Mouse (Mus musculus): Measurements from ENCODE around the gene Cop1. TPM values are rescaled to one million over a fixed set of nuclear protein-coding genes. Genes with fewer than 3 reads are reported as not detected.
A peak's percentile ranks its signal among the peaks of the same experiment; 100 is the strongest.

The Cop1 gene
- 10 to 100 TPM; 12.5 to 24.0 (median 16.3) TPM for polyA plus RNA-seq (2017; shearing (Covaris generic))

DNA sequence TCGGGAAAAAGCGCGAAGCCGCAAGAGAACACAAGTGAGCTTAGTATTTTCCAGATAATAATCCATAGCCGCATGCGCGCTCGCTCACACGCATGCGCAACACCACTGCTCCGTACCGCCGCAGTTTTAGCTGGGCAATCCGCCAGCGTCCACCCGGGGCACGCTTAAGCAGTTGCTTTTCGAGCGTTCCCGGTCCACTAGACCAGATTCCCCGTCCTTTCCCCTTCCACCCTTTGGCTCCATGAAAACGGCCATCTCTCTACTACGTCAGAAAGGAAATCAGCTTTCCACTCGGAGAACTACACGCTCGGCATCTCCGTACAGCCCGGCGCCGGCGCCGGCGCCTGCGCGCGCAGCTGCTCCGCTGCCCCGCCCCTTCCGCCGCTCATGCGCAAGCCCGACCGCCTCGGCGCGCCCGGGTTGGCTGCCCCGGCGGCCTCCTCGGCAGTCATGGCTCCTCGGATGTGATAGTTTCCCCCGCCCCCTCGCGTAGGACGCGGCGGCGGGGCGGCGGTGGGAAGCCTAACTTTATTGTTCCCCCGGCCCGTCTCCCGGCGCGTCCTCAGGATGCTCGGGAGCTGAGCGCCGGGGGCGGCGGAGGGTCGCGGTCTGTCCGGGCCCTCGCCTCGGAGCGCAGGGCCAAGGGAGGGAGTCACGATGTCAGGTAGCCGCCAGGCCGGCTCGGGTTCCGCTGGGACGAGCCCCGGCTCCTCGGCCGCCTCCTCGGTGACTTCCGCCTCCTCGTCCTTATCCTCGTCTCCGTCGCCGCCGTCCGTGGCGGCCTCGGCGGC, at the start of gene Cop1:
Gene Cop1 (plus strand): TSS at position 540 of the 791 bp plus-strand sequence.
- peak; percentile 89 for ATAC-seq

DNA sequence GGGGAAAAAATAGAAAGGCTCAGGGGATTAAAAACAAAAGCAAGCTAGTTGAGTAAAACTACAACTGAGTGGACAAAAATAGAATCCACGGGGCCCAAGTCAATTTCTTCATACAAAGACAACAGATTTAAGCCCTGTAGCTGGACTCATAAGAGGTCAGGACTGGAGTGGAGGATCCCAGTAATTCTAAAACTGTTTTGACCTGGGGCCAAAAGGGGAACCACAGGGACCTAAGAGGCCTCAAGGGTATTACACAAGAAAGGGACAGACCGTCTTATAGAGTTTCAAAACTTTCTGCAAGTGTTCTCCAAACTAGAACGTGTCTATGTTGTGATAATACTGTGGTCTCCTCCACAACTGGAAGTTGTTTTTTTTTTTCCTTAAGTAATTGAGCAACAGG, 45.4 kb upstream of the Cop1 start:
- no peak for ATAC-seq

DNA sequence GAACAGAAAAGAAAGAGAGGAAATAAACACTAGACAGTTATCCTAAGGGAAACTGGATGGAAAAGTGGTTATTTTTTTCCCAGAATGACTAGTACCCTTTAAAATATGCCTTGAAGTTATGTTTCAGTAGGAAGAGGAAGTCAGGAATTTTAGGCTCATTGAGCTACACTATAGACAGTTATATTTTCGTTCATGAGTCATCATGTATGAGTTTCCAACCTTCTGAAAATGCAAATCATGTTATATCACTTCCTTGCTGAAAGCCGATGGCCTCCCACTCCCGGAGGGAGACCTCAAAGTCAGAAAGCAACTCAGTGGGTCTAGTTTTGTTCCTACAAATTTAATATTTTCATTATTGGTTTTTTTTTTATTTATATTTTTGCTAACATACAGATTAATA, 33.5 kb upstream of the Cop1 start:
- ATAC-seq = no peak

DNA sequence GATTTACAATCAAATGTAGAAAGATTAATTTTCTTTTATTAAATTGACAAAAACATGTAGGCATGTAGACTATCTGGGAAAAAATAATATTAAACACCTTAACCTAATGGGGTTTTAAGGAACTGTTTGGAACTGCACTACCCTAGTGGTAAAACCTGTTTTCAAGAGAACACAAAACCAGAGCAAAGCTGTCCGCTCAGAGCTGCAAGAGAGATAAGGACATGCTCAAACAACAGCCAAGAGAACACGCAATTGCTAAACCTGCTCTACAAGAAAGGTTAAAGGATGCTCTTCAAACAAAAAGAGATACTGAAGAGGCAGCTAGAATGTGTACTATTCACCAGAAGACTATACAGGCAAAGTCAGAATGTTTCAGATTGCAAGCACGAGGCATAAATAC, 32.5 kb upstream of the Cop1 start:
- ATAC-seq = no peak

DNA sequence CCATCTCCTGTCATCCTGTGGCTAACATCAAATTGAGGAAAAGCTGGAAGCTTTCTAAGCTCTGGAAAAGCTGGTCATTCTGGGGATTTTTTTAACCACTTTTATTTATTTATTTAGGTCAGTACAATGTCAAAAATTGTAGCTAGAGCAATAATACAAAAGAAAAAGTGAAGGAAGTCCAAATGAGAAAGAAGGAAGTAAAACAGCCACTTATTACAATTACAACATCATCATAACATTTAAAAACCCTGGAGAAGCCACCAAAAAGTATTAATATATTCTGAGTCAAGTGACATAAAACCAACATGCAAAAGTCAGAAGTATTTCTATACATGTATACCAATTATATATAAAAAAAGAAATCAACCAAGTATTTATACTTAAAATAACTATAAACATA, 30.9 kb upstream of the Cop1 start:
- ATAC-seq = no peak

DNA sequence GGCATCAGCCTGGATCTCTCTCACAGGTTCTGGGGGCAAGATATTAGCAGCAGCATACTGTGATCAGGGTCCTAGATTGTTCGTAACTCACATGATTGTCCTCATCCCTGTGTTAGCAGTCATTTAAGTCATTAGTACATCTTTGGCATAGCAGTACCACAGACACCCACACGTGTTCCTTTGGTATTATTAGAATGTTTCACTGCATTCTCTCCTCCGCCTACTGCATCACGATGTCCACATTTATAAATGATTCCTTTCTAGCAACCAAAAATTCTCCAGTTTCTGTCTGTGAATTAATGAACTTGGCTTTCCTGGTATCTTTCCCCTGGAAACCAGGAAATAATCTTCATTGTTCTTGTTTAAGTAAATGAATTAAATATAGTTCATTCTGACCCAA, 20.4 kb upstream of the Cop1 start:
- ATAC-seq = no peak

DNA sequence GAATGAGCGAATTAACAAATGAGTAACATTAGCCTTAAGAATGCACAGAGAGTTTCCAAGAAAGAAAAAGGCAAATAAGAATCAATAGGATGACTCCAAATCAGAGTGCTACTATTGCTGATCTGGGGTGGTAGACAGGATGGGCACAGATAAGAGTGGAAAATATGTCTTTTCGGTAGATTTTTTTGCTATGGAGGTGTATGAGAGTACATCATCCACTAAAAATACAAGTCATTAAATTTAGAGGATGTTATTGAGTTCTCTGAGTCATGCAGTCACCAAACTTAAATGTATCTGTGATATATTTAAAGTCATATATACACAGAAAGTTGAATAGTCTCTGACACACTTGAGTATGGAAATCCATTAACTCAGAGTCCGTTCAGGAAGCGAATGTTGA, 14.7 kb upstream of the Cop1 start:
- ATAC-seq = no peak

DNA sequence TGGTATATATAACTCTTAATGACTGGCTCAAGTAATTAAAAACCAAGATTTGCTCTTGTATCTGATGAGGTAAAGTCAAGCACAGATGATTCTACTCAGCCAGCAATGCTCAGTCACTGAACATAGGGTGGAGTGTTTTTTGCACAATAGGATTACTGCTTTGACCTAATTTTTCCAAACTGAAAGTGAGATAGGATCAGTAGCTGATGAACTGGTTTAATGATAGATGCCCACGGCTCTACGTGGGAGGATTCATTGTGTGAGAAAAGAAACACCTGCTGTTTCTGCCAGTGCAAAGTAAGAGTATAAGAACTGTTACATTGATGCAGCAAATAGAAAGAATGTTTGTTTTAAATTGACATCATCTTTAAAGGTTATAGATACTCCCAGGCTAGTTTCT, 10.1 kb upstream of the Cop1 start:
- no peak for ATAC-seq

DNA sequence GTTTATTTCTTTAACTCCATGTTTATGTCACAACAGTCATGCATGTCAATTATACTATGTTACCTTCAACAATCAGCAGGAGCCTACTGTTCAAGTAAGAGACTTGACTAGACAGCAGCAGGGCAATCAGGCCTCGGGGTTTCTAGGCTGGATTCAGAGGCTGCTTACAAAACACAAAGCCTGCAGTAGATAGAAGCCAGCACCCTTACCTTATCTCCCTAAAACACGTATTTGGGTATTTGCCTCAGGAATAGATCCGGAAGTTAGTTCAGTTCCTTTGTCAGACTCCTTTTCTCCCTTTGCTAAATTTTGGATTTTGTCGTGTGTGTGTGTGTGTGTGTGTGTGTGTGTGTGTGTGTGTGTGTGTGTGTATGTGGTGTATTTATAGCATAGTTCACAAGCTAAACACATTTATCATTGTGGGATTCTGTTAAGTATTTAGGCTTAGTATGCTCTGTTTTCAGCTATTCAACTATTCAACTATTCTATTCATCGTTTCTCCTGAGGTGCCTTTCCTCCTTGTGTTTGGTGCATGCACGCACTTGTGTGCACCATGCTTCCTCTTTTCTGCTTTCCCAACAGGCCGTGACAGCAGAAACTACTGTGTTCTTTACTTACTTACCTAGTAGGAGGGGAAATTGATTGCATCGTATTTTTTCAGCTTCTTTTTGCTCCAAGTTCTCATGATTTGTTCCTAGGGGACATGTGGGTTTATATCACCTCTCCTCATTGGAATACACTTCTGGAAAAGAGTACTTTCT, 6.9 kb upstream of the Cop1 start:
- ATAC-seq = no peak

DNA sequence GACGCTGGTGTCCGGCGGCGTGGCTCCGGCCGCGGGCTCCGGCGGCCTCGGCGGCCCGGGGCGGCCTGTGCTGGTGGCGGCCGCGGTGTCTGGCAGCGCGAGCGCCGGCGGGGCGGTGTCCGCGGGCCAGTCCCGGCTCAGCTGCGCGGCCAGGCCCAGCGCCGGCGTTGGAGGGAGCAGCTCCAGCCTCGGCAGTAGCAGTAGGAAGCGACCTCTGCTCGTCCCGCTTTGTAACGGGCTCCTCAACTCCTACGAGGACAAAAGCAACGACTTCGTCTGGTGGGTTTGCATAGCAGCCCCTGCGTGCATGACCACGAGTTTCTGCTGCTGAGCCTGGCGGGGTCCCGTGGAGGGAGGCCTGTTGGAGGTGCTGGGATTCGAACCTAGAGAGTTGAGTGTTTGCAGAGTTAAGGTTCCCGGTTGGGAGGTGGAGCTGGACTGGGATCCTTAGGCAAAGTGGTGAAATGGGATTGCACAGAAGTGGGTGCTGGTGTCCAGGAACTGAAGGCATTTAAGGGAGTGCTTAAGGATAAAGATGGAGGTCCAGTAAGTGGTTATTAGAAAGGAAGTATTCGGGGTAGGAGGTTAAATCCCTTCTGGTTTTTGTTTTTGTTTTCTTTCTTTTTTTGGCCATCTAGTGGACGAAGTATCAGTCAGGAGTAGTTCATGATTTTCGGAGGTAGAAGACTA, 597 bp downstream of the Cop1 start:
- ATAC-seq = peak; percentile 10

DNA sequence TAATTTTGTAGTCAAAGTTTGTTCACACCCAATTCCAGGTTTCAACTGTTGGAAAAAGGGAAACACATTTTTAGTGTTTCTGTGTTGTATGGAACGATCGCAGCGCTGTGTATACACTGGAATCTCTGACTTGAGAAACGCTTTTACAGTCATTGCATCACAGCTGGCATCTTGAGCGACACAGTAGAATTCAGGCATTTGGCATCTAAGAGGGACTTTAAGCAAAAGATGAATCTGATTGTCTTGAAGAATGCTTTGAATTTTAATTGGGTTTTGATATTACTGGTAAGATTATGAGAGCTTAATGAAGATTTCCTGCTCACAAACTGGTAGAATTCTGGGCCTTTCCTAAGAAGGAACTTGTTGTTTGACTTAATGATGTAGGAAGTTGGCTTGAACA, 1.3 kb downstream of the Cop1 start:
- ATAC-seq = no peak

DNA sequence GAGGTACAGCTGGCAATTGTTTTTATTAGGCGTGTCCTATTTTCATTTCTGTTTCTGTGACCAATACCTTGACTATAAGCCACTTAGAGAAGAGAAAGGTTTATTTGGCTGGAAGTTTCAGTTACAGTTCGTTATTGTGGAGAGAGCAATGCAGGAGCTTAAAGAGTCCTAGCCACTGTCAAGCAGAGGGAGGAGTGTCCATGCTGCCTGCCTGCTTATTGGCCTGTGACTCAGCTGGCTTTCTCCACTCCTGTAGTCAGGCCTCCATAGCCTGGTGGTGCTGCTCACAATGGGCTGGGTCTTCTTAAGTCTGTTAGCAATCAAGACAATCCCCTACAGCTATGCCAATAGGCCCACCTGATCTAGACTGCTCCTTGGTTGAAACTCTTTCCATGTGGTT, 2.4 kb downstream of the Cop1 start:
- ATAC-seq = no peak

DNA sequence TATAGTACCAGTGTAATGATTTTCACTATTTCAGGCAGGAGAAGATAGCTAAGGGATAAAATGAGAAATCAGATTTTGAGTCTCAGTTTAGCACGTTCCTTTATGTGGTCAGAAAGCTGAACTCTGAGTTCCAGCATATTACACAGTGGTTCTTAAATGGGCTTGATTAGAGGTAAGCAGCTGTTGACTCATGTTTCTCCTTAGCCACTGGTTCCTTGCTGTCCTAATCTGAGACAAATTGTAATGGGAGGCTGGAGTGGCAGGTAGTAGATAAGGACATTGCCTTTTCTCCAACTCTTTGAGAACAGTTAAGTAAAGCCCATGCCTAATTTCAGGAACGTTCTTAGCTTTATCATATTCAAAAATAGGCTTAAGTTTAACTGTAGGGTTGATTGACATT, 3.6 kb downstream of the Cop1 start:
- no peak for ATAC-seq

DNA sequence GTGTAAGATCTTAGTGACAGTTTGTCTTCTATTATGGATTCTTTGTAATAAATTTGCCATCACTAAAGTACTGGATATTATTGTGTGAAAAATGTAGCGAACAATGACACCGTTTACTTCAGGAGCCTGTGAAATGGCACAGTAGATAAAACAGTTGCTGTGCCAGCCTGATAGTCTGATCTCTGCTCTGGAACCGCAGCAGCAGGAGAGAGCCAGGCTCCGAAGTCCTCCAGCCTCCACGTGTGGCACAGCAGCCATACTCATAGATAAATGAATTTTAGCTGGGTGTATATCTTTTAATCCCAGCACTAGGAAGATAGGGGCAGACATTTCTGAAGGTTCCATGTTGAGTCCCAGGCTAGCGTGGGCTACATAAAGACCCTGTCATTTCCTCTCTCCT, 6.0 kb downstream of the Cop1 start:
- ATAC-seq = no peak

DNA sequence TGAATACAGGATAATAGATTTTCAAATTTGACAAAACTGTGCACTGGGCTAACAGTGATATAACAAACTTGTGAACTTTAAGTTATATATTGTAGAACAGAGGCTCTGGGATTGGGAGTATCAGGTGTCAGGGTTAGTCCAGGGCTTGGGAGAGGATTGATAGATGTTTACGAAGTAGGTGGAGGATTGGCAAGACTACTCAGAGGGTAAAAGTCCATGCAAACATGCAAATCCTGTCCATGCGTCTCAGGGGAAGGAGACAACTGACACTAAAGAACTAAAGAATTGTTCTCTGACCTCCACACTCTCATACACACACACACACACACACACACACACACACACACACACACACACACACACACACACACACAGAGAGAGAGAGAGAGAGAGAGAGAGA, 18.2 kb downstream of the Cop1 start:
- no peak for ATAC-seq

DNA sequence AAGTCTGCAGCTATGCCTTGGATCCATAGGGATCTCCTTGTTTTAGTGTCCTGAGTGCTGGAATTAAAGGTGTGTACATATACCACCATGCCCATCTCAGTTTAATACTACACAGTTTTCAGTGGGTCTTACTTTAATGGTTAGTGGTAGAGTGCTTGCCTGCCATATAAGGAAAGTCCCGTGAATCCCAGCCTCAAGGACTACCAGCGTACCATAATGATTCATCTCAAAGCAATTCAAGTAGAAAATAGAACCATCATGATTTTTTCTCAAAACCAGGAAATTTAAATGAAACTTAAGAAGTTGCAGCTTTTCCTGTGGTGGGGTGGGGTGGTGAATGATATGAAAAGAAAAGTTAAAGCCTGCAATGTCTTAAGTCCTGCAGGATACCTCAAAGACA, 21.0 kb downstream of the Cop1 start:
- ATAC-seq = no peak

DNA sequence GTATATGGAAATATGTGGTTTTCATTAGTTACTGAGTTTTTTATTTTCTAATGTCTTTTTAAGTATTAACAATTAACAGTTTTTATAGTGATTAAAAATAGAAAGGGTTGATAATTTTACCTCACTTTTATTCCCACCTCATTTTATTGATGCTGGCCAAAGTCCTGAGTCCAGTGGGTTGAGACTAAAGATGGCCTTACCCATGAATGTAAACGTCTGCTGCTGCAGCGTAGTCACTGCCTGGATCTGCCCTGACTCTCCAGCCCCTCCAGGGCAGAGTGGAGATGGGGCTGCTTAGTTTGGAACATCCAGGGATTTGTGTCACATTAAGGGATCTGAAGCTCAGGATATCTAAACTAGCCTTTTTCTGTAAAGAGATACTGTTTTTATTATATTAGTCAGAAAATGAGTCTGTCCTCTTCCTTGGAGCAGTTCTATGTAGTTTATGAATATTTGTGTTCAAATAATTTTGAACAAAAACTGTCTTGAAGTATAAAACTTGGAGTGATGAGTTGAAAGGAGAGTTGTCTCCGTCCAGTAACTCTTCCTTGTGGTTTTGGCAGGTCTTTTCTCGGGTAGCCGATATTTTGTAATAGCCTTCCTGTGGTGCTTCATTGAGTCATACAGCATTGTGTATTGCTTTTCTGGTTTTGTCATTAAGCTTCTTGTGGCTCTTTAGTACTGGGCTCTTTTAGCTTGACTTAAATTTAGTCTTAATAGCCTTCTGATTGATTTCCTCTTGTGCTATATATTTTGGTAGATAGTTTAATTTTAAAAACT, 23.0 kb downstream of the Cop1 start:
- ATAC-seq = no peak

DNA sequence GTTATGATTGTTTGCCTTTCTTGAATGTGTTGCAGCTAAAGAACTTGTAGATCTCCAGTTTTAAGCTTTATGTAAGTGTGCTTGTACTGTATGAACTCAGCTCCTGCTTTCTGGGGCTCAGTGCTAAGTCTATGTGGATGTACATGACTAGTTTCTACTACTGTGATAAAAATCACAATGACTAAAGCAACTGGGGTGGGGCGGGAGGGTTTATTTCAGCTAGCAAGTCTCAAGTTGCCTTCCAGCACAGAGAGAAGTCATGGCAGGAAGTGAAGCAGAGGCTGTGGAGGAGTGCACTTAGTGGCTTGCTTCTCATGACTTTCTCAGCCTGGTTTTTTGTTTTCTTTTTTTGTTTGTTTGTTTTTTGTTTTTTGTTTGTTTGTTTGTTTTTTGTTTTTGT, 24.4 kb downstream of the Cop1 start:
- ATAC-seq = no peak

DNA sequence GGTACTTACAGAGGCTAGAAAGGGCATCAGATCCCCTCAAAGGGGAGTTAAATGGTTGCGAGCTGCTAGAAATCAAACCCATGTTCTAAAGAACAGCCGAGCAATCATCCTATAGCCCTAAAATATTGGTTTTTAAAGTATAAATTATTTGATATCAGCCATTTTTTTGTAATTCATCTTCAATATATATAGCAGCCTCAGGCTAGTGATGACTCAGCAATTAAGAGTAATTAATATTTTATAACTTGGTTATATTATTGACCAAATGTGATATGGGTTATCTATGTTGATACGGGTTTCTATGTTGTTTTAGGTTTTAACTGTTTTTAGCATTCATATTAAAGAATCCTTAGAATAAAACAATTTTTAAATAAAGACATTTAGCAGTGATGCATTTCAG, 31.7 kb downstream of the Cop1 start:
- ATAC-seq = no peak

DNA sequence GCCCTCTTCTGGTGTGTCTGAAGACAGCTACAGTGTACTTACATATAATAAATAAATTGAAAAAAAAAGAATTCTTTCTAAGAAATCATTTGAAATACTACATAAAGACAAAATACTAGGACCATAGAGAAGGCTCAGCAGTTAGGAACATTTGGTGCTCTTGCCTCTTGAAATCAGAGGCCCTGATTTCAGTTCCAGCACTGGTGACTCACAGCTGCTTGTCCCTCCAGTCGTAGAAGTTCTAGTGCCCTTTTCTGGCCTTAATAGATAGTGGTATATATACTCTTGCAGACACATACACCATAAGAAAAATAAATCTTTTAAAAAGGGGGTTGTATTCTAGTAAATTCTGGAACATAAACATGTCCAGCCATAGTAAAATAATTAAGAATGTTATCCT, 48.0 kb downstream of the Cop1 start:
- no peak for ATAC-seq

DNA sequence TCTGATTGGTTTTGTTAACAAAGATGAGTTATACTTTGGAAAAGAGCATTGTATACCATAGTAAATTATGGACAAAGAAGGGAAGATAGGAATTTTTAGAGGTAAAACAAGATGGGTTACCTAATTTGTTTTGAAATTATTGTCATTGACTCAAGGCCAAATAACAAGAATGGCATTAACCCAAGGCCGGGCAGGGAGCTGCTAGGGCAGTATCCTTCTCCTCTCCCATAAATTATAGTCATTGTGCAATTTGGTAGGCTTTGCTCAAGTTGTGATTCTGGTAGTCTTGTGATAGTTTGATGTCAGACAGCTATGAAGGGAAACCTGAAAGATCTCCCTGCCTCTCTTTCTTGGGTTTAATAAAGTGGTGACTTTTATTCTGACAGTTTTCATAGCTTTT, 49.7 kb downstream of the Cop1 start:
- no peak for ATAC-seq

DNA sequence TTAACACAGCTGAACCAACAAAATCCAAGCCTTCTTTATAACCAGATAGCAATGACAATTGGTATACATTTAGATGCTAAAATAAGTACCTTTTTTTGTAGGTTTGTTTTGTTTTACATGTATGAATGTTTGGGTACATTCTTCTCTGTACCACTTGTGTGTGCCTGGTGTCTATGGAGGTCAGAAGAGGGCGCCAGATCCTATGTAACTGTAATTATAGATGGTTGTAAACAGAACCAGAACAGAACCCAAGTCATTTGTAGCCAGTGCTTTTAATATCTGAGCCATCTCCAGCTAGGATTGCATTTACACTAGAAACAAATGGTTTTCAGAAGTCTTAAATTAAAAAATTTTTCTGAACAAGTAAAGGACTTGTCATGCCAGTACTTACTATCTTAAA, 54.7 kb downstream of the Cop1 start:
- ATAC-seq = no peak

DNA sequence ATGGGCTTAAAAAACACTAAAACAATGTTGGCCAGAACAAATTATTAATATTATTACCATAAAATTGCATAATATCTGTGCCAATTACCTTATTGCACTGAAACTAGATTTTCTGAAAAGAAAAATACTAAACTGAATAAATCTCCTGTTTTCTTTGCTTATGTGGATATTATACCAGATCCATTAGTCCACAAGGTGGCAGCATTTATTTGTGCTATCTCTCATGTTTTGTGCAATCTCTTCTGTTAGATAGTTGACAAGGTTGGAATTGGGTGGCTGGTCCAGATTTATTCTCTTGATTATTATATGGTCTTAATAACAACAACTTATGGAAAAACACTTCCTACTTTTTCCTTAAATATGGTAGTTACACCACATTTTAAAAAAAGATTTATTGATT, 58.1 kb downstream of the Cop1 start:
- ATAC-seq = no peak
